Mouse (Mus musculus): Measurements from ENCODE around the gene Psors1c2. TPM values are rescaled to one million over a fixed set of nuclear protein-coding genes. Genes with fewer than 3 reads are reported as not detected.
A peak's percentile ranks its signal among the peaks of the same experiment; 100 is the strongest.

The Psors1c2 gene
- polyA plus RNA-seq, 1 experiment from 2014 or later = 0.69 TPM

- no peak overlapping the region for H3K9ac ChIP-seq (ENCODE audit: low read depth, low read length)
Observed at GRCm38 (mm10) chr17:35534343-35534742, 1.3 kb downstream of the Psors1c2 start.

GRCm38 (mm10) chr17:35537421-35537820 is 4.4 kb downstream of the Psors1c2 start:
- Histone ChIP-seq H3K9ac (ENCODE audit: low read depth, low read length) (no peak overlapping the region), H3K27me3 (replicated peaks; ENCODE audit: control insufficient read depth, insufficient read depth, low read length) (no peaks in the 10 kb centered on the region; the same call in 1 of the 2 replicates), H3K4me2 (no peak overlapping the region), H3K4me3 (ENCODE audit: low read depth, low read length) (no peak overlapping the region), H3K36me3 (ENCODE audit: control insufficient read depth, insufficient read depth, low read length) (no peaks in the 10 kb centered on the region), H3K27ac (ENCODE audit: low read depth, low read length) (no peak overlapping the region), H3K4me1 (replicated peaks; ENCODE audit: control insufficient read depth, insufficient read depth, low read length) (no peaks in the 10 kb centered on the region), H3K9me3 (ENCODE audit: control insufficient read depth, low read length) (no peaks in the 10 kb centered on the region)
- WGBS = 85% methylated on average over 4 of the region's 4 CpGs
- no peak for ATAC-seq (replicated peaks; ENCODE audit: low FRiP score)
- DNase-seq (ENCODE audit: low spot score) = no peak

More at GRCm38 (mm10) chr17:35534343-35534742, 1.3 kb downstream of the Psors1c2 start:
- DNase-seq (ENCODE audit: low spot score) (peak; percentile 59), ATAC-seq (replicated peaks; ENCODE audit: low FRiP score) (no peak)
- Histone ChIP-seq H3K4me2 (no peak overlapping the region), H3K4me3 (ENCODE audit: low read depth, low read length) (no peak overlapping the region), H3K27ac (ENCODE audit: low read depth, low read length) (no peak overlapping the region), H3K27me3 (replicated peaks; ENCODE audit: control insufficient read depth, insufficient read depth, low read length) (no peaks in the 10 kb centered on the region; the same call in 1 of the 2 replicates), H3K9me3 (ENCODE audit: control insufficient read depth, low read length) (no peaks in the 10 kb centered on the region), H3K36me3 (ENCODE audit: control insufficient read depth, insufficient read depth, low read length) (no peaks in the 10 kb centered on the region), H3K4me1 (replicated peaks; ENCODE audit: control insufficient read depth, insufficient read depth, low read length) (no peaks in the 10 kb centered on the region)
- WGBS = 13% methylated on average over 6 of the region's 6 CpGs

- no peak overlapping the region for H3K9ac ChIP-seq (ENCODE audit: low read depth, low read length)
- H3K4me1 ChIP-seq (replicated peaks; ENCODE audit: control insufficient read depth, insufficient read depth, low read length) = no peaks in the 10 kb centered on the region
- 68% methylated on average over 1 of the region's 1 CpGs for WGBS
- H3K9me3 ChIP-seq (ENCODE audit: control insufficient read depth, low read length) = no peaks in the 10 kb centered on the region
- H3K27ac ChIP-seq (ENCODE audit: low read depth, low read length) = no peak overlapping the region
- DNase-seq (ENCODE audit: low spot score) (no peak), ATAC-seq (replicated peaks; ENCODE audit: low FRiP score) (no peak)
- no peak overlapping the region for H3K4me2 ChIP-seq
- no peaks in the 10 kb centered on the region for H3K27me3 ChIP-seq (replicated peaks; ENCODE audit: control insufficient read depth, insufficient read depth, low read length)
- H3K36me3 ChIP-seq (ENCODE audit: control insufficient read depth, insufficient read depth, low read length) = no peaks in the 10 kb centered on the region
- no peak overlapping the region for H3K4me3 ChIP-seq (ENCODE audit: low read depth, low read length)
Observed at GRCm38 (mm10) chr17:35538476-35538875, 5.5 kb downstream of the Psors1c2 start.

DNA sequence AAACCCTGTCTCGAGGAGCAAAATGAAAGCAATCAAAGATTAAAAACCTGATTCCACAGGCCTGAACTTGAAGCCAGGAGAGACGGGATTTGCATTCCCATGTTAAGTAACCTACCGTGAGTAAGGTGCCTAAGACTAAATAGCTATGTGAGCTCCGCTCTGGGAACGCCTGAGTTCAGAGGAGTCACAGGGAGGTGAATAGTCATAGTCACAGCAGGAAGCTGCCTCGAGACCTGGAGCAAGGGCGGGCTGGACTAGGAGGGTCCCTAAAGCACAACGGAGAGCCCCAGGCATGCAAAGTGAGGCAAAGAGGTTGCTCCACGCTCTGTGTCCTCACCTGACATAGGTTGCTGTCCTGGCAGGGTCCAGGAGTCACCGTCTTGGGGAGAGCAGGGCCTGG is 6.5 kb downstream of the Psors1c2 start:
- Histone ChIP-seq H3K27me3 (replicated peaks; ENCODE audit: control insufficient read depth, insufficient read depth, low read length) (no peaks in the 10 kb centered on the region), H3K9me3 (ENCODE audit: control insufficient read depth, low read length) (no peaks in the 10 kb centered on the region), H3K4me1 (replicated peaks; ENCODE audit: control insufficient read depth, insufficient read depth, low read length) (no peaks in the 10 kb centered on the region), H3K27ac (ENCODE audit: low read depth, low read length) (no peak overlapping the region), H3K9ac (ENCODE audit: low read depth, low read length) (no peak overlapping the region), H3K36me3 (ENCODE audit: control insufficient read depth, insufficient read depth, low read length) (no peaks in the 10 kb centered on the region), H3K4me2 (no peak overlapping the region), H3K4me3 (ENCODE audit: low read depth, low read length) (no peak overlapping the region)
- ATAC-seq (replicated peaks; ENCODE audit: low FRiP score) = no peak
- no peak for DNase-seq (ENCODE audit: low spot score)
- 56% methylated on average over 10 of the region's 10 CpGs for WGBS

DNA sequence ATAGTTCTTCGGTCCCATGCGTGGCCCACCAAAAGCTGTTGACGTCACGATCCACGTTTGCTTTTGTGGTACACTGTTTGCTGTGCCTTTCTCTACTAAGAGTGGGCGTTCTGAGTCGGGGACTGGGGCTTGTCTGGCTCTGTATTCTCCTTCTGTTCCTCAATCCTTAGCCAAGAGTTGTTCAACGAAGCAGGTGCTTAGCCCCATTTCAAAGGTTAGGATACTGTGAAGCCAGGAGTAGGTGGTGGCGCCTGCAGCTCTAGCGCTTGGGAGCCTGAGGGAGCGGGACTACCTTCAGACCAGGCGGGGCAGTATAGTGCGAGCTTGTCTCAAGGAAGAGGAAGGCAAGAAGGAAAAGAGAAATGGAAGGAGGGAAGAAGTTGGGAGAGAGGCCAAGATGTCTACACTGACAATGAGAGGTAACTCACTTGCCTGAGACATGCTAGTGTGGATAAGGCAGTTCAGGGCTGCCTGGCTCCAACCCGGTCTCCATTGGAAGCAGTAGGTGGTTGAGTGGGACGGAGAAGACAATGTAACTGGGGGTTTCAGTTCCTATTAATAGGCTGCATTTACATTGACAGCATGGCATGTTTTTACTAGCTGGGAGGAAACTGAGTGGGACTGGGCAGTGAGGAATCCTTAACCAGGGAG is 9.9 kb downstream of the Psors1c2 start:
- H3K9me3 ChIP-seq (ENCODE audit: control insufficient read depth, low read length) = no peaks in the 10 kb centered on the region
- no peak overlapping the region for H3K27ac ChIP-seq (ENCODE audit: low read depth, low read length)
- H3K27me3 ChIP-seq (replicated peaks; ENCODE audit: control insufficient read depth, insufficient read depth, low read length) = no peaks in the 10 kb centered on the region
- no peaks in the 10 kb centered on the region for H3K4me1 ChIP-seq (replicated peaks; ENCODE audit: control insufficient read depth, insufficient read depth, low read length)
- ATAC-seq (replicated peaks; ENCODE audit: low FRiP score) (no peak), DNase-seq (ENCODE audit: low spot score) (no peak)
- no peak overlapping the region for H3K4me2 ChIP-seq
- no peak overlapping the region for H3K9ac ChIP-seq (ENCODE audit: low read depth, low read length)
- no peaks in the 10 kb centered on the region for H3K36me3 ChIP-seq (ENCODE audit: control insufficient read depth, insufficient read depth, low read length)
- WGBS = 74% methylated on average over 15 of the region's 15 CpGs
- no peak overlapping the region for H3K4me3 ChIP-seq (ENCODE audit: low read depth, low read length)

DNA sequence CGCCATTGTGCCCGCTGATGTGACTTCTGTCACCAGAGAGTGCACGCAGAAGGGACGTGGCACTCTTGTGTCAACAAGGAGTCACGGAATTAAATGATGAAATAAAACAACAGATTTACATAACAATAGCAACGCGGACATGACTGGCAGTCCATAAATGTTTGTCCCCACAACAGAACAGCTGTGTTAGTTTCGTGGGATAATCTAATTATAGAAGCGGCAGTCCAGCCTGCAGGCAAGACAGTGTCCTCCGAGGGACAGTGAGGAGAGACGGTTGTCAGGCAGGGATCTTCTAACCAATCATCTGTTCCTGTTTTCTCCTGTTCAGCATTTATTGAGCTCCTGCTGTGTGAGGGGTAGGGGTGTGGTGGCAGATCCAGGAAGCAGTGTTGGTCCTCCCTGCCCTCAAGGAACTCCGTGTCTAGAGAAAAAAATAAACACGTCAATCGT is 10.4 kb downstream of the Psors1c2 start:
- no peak overlapping the region for H3K9ac ChIP-seq (ENCODE audit: low read depth, low read length)

GRCm38 (mm10) chr17:35544001-35544400 is 11.0 kb downstream of the Psors1c2 start:
- DNase-seq (ENCODE audit: low spot score) (no peak), ATAC-seq (replicated peaks; ENCODE audit: low FRiP score) (no peak)
- no peaks in the 10 kb centered on the region for H3K4me1 ChIP-seq (replicated peaks; ENCODE audit: control insufficient read depth, insufficient read depth, low read length)
- no peak overlapping the region for H3K4me2 ChIP-seq
- no peaks in the 10 kb centered on the region for H3K36me3 ChIP-seq (ENCODE audit: control insufficient read depth, insufficient read depth, low read length)
- H3K9me3 ChIP-seq (ENCODE audit: control insufficient read depth, low read length) = no peaks in the 10 kb centered on the region
- no peak overlapping the region for H3K27ac ChIP-seq (ENCODE audit: low read depth, low read length)
- no peak overlapping the region for H3K4me3 ChIP-seq (ENCODE audit: low read depth, low read length)
- no peak overlapping the region for H3K9ac ChIP-seq (ENCODE audit: low read depth, low read length)
- H3K27me3 ChIP-seq (replicated peaks; ENCODE audit: control insufficient read depth, insufficient read depth, low read length) = no peaks in the 10 kb centered on the region
- 67% methylated on average over 6 of the region's 6 CpGs for WGBS

More for the DNA sequence above, 10.4 kb downstream of the Psors1c2 start:
- Histone ChIP-seq H3K4me3 (ENCODE audit: low read depth, low read length) (no peak overlapping the region), H3K4me2 (no peak overlapping the region), H3K27me3 (replicated peaks; ENCODE audit: control insufficient read depth, insufficient read depth, low read length) (no peaks in the 10 kb centered on the region), H3K9me3 (ENCODE audit: control insufficient read depth, low read length) (no peaks in the 10 kb centered on the region), H3K36me3 (ENCODE audit: control insufficient read depth, insufficient read depth, low read length) (no peaks in the 10 kb centered on the region), H3K4me1 (replicated peaks; ENCODE audit: control insufficient read depth, insufficient read depth, low read length) (no peaks in the 10 kb centered on the region), H3K27ac (ENCODE audit: low read depth, low read length) (no peak overlapping the region)
- 59% methylated on average over 14 of the region's 14 CpGs for WGBS
- ATAC-seq (replicated peaks; ENCODE audit: low FRiP score) (no peak), DNase-seq (ENCODE audit: low spot score) (no peak)

GRCm38 (mm10) chr17:35544680-35545079 is 11.7 kb downstream of the Psors1c2 start:
- Histone ChIP-seq H3K27me3 (replicated peaks; ENCODE audit: control insufficient read depth, insufficient read depth, low read length) (no peaks in the 10 kb centered on the region), H3K27ac (ENCODE audit: low read depth, low read length) (no peak overlapping the region), H3K4me3 (ENCODE audit: low read depth, low read length) (no peak overlapping the region), H3K9ac (ENCODE audit: low read depth, low read length) (no peak overlapping the region), H3K36me3 (ENCODE audit: control insufficient read depth, insufficient read depth, low read length) (no peaks in the 10 kb centered on the region), H3K9me3 (ENCODE audit: control insufficient read depth, low read length) (no peaks in the 10 kb centered on the region), H3K4me2 (no peak overlapping the region), H3K4me1 (replicated peaks; ENCODE audit: control insufficient read depth, insufficient read depth, low read length) (no peaks in the 10 kb centered on the region)
- DNase-seq (ENCODE audit: low spot score) (no peak), ATAC-seq (replicated peaks; ENCODE audit: low FRiP score) (no peak)
- WGBS = 34% methylated on average over 6 of the region's 6 CpGs

DNA sequence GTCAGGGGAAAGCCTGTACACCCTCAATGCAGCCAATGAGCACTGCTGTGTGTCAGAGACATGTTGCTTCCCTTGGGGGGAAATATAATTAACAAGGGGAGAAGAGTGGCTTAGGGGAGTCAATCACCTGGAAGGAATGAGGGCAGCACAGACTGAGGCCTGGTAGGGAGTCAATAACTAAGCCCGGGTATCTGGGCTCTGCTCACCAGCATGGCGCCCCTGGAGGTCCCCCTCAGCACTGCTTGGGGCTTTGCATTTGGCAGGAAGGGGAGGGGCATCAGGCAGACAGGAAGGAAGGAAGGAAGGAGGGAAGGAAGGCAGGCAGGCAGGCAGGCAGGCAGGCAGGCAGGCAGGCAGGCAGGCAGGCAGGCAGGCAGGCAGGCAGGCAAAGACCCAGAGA is 14.5 kb downstream of the Psors1c2 start:
- ATAC-seq (replicated peaks; ENCODE audit: low FRiP score) (no peak), DNase-seq (ENCODE audit: low spot score) (no peak)
- H3K4me2 ChIP-seq = no peak overlapping the region
- H3K9me3 ChIP-seq (ENCODE audit: control insufficient read depth, low read length) = no peaks in the 10 kb centered on the region
- no peak overlapping the region for H3K27ac ChIP-seq (ENCODE audit: low read depth, low read length)
- no peaks in the 10 kb centered on the region for H3K4me1 ChIP-seq (replicated peaks; ENCODE audit: control insufficient read depth, insufficient read depth, low read length)
- 78% methylated on average over 2 of the region's 2 CpGs for WGBS
- no peaks in the 10 kb centered on the region for H3K36me3 ChIP-seq (ENCODE audit: control insufficient read depth, insufficient read depth, low read length)
- H3K27me3 ChIP-seq (replicated peaks; ENCODE audit: control insufficient read depth, insufficient read depth, low read length) = no peaks in the 10 kb centered on the region
- no peak overlapping the region for H3K9ac ChIP-seq (ENCODE audit: low read depth, low read length)
- H3K4me3 ChIP-seq (ENCODE audit: low read depth, low read length) = no peak overlapping the region
